Mouse (Mus musculus) embryo, embryonic 10.5 days (tissue): ENCODE measurements around the gene Hdac10.

Source experiments
- DNase-seq: peaks from one replicate; pipeline ENCODE4 v3.0.0-alpha.2; 2015; ENCODE audit warnings: low spot score

The Hdac10 gene

GRCm38 (mm10) chr15:89123595-89123994 is 4.9 kb downstream of the Hdac10 start:
- DNase-seq, result peak; percentile 64

DNA sequence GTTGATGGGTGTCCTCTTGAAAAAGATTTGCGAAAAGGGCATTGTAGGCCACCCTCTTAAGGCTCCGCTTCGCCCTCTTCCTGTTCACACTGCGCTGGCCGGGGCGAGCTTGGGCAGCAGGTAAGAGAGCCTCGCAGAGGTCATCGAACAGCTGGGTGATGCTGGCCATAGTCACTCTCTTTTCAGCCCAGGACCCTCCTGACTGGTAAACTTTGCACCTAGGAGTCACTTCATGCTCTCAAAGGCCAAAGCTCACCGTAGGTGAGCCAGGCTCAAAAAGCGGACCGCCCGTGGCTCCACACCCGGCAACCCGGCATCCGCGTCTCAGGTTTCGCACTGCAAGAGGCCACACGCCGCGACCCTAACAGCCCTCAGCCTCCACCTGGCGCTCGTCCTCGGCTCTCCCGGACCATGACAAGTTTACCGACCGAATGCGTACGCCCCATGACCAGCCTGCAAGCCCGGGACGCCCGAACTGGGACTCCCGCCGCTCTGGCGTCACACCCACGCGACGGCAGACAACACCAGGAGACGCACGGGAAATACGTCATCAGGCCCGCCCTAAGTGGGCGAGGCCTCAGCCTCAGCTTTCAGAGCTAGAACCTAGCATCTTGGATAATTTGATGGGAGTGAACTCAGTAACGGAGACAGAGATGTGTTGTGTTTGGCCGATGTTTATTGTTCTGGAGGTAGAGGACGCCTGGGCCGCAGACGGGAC is 5.7 kb downstream of the Hdac10 start, which contains the start of gene Tubgcp6:
Gene Tubgcp6, minus strand, starts transcription at position 464 of the 718 bp plus-strand sequence.
- DNase-seq, result peak; percentile 98

DNA sequence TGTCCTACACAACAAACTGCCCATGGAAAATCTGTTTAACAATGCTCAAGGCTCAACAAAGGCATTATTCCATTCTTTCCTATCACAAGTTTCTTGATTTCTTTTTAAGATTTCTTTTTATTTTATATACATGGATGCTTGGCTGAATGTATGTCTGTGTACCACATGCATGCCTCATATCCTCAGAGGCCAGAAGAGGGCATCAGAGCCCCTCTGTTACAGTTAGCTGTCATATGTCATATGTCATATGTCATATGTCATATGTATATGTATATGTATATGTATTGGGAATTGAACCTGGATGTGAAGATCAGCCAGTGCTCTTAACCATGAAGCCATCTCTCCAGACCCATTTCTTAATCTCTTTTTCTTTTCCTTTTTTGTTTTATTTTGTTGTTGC is 10.5 kb downstream of the Hdac10 start:
- DNase-seq, result no peak

DNA sequence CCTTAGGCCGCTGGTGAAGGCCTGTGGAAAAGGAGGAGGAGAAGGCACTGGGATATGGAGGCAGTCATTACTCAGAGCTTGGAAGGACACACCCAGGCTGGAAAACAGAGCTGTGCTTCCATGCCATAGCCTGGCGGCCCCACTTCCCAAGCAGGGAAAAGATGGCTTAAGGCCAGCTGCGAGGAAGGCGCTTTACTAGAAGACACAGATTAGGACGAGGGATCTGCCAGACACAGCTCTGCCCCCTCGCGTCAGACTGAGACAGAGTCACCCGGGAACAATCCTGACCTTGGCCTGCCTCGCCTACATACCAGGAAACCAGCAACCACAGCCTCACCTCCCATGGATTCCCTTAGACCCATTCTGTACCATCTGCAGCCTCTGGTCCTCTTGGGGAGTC is 18.4 kb downstream of the Hdac10 start:
- DNase-seq, result no peak

DNA sequence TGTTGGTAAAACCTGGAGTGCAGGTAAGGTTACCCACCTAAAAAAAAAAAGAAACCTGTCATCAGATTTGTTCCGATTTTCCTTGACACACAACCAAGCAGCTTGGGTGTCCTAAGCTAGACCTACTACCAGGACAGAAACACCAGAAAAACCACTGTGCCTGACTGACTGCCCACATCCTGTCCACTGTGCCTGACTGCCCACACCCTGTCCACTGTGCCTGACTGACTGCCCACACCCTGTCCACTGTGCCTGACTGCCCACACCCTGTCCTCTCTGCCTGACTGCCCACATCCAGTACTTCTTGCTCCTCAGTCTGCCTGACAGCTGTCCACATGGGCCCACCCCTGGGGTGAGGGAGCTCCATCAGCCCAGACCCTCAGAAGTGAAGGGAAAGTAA is 21.5 kb downstream of the Hdac10 start:
- no peak for DNase-seq

DNA sequence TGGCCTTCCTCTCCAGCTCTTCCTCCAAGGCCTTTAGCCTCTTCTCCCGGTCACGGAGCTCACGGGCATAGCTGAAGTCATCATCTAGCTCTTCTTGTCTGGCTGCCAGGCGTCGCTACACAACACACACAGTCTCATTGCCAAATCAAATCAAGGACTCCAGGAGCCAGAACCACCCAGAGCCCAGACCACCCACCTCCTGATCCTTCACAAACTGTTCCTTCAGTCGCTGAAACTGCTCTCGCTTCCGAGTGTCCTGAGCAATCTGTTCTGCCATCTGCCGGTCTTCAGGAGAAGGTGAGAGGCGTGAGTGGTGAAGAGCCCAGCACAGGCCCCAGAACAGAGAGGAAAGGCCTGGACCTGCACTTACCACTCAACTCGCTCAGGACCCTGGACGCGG is 22.4 kb downstream of the Hdac10 start:
- DNase-seq, result no peak

DNA sequence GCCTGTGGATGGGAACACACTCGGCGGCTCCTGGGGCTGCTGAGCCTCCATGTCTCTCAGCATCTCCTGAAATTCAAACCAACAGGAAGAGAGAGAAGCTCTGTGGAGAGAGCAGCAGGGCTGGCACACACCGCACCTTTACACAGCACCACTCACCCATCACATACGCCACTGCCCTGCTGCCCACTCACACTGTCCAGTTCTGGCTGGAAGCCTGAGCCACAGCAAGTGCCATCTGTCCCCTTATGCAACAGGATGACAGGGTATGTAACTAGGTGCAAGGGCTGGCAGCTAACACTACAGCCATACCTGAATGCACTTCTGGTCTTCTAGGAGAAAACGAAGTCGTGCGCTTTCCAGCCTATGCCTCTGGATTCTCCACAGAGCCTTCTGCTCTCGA is 24.1 kb downstream of the Hdac10 start:
- DNase-seq, result no peak

- no peak for DNase-seq
Measured at GRCm38 (mm10) chr15:89103921-89104320, 24.6 kb downstream of the Hdac10 start.

DNA sequence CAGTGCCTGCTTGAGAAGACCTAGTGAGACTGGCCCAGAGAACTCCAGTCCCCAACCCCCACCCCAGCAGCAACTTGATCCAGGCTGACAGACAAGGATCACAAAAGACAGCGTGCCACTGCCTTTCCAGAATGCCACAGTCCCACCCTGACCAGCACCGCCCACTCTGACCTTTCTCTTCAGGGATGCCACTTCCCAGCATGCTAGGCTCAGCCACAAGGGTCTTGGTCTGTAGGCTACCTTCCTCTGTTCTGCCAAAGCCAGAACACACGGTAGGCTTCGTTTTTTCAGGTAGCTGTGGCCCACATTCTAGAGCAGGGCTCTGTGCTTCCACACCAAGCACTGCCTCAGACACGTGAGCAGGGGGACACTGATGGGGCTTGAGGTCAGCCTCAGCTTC is 25.9 kb downstream of the Hdac10 start:
- DNase-seq, result peak; percentile 17

GRCm38 (mm10) chr15:89100823-89101222 is 27.7 kb downstream of the Hdac10 start:
- DNase-seq, result no peak

DNA sequence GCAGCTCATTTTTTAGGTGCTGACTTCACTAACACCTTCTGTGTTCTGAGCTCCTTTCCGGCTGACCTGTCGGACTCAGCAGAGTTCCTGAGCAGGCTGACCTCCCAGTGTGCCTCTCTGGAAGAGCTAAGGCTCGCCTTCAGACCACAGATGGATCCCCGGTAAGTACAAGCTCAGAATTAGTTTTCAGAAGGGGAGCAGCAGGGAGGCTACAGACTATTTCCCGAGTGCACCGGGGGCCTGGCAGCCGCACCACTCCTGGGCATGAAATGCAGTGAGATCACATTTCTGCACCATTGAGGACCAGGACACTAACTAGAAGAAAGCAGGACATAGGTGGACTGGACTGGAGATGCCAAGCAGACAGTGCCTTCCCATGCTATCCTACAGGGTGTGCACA is 29.9 kb downstream of the Hdac10 start:
- DNase-seq, result no peak

- DNase-seq, result no peak
Measured at GRCm38 (mm10) chr15:89097450-89097849, 31.1 kb downstream of the Hdac10 start.

DNA sequence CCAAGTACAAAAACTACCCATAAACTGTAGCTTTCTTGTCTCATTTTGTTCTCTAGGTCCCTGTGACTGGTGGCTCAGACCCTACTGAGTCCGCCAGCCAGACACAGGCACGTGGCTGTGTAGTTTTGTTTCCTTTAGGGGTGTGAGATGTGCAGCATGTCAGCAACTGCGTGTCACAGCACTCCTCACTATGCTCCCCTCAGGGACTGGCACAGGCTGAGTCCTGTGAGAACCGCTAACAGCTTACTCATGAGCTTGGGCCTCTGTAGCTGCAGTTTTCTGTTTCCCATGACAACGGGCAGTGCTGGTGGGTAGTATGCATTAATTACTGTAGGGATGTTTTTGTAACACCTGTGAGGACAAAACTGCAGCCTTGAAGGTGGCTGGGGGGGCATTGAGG is 36.3 kb downstream of the Hdac10 start:
- no peak for DNase-seq

- DNase-seq, result no peak
Measured at GRCm38 (mm10) chr15:89090662-89091061, 37.8 kb downstream of the Hdac10 start.

DNA sequence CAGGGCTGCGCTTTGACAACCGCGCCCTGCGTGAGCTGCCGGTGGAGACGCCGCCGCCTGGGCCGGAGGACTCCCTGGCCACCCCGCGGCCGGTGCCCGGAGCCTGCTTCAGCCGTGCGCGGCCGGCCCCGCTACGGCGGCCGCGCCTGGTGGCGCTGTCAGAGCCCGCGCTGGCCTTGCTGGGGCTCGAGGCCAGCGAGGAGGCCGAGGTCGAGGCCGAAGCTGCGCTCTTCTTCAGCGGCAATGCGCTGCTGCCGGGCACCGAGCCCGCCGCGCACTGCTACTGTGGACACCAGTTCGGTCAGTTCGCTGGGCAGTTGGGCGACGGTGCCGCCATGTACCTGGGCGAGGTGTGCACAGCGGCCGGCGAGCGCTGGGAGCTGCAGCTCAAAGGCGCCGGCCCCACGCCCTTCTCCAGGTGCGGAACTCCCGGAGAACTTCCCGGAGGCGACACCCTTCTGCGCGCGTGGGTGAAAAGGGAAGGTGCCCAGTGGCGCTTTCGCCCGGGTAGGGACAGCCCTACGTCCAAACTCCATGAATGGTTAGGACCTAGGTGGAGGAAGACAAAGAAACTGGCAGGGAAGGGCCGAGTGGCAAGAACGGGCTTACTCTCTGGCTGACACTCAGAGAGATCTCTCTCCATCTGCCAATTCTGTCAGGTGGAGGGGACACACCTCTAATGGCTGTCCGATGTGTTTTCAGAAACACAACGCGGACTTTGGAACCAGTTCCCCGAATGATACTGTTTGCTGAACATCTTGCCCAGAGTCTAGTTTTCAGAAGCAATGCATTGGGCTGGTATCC is 39.0 kb downstream of the Hdac10 start:
- DNase-seq, result no peak

GRCm38 (mm10) chr15:89088607-89089247 is 39.8 kb downstream of the Hdac10 start, which contains the start of gene Selenoo:
Selenoo (plus strand) TSS chr15:89089084.
- peak; percentile 96 for DNase-seq

GRCm38 (mm10) chr15:89084826-89085225 is 43.7 kb downstream of the Hdac10 start:
- DNase-seq, result no peak

DNA sequence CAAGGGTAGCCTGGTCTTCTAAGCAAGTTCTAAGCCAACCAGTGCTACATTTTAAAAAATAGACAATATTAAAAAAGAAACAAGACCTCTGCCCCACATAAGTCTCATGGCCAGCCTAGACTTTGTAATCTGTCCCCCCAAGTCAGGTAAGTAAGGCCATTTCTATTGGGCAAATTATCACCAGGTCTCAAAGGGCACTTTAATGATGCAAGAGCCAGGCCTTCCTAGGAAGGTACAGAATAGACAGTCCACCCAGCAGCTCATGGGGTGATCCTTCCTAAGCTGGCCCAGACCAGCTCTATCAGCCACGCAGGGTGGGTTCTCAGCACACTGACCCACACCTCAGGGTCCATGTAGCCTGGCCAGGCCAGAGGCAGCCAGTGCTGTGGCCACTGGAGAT is 44.6 kb downstream of the Hdac10 start:
- DNase-seq, result no peak

- no peak for DNase-seq
Measured at GRCm38 (mm10) chr15:89078208-89078836, 50.2 kb downstream of the Hdac10 start.

DNA sequence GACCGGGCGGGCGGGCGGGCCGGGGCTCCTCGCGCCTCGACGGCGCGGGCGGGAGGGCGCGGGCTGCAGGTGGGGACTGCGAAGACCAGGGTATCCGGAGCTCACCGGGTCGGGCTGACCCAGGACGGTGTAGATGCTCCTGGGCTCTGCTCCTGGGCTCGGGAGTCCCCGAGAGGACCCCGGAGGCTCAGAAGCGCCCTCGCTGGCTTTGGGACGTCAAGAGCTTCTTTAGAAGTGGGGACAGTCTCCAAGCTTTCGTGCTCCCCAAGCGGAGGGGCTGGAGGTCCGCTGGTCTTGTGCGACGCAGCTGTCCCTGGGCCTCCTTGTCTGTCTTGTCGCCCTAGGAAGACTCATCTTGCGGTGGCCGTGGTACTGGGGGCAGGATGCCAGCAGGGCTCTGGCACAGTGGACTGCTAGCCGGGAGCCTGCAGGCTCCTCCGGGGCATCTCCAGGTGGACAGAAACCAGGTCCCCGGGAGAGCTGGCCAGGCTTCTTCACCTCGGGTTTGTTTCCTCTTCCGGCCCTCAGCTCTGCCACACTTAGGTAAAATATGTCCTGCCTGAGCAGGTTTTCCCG is 52.3 kb downstream of the Hdac10 start:
- peak; percentile 41 for DNase-seq

- peak; percentile 94 for DNase-seq
Measured at GRCm38 (mm10) chr15:89075478-89076147, 52.9 kb downstream of the Hdac10 start.
